Mouse (Mus musculus) spleen, embryonic (tissue): ENCODE measurements around the gene Ccdc180.

Experiments used
- CTCF ChIA-PET: fragments of 350-600 bp; sonication (Branson Sonifier 250); formaldehyde crosslinking; loops from one replicate; lab custom pipeline; 2022; lab: Charles Lee

Gene Ccdc180

DNA sequence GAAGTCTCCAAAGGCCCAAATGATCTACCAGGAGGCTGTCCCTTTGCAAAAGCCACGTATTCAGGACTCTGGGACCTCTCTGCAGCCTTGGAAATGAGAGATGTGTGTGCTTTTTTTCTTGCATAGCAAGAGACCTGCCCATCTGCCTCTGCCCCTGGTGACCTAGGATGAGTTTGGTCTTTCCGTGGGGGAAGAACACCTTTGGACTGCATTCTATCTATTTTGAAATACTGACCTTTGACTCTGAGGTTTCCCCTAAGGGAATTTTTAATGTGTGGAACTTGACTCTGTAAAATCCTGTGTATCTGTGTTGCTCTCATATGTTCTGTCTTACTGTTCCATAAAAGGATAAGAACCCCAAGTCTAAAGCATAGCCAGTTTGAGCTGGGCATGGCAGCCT is 78.9 kb downstream of the Ccdc180 start:
- CTCF ChIA-PET: no interaction called here

DNA sequence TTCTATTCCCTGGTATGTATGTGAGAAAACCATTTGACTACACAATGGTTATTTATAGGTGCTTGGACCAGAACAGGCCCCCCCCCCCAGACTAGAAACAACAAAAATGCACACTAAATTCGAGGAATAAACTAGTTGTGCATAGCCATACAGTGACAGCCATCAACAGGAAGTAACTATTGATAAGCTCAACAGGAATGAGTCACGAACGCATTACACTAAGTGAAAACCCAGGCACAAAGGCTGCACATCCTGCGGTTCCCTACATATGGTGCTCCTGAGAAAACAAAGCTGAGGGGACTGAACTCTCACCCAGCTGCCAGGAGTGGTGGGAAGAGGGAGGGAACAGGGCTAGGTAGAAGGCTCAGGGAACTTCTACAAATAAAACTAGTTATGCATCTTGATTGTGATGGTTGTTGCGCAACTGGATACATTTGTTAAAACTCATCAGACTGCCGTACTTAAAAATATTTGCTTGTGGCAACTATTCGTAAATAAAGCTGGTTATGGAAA is 80.0 kb downstream of the Ccdc180 start:
- CTCF ChIA-PET: no interaction called here

DNA sequence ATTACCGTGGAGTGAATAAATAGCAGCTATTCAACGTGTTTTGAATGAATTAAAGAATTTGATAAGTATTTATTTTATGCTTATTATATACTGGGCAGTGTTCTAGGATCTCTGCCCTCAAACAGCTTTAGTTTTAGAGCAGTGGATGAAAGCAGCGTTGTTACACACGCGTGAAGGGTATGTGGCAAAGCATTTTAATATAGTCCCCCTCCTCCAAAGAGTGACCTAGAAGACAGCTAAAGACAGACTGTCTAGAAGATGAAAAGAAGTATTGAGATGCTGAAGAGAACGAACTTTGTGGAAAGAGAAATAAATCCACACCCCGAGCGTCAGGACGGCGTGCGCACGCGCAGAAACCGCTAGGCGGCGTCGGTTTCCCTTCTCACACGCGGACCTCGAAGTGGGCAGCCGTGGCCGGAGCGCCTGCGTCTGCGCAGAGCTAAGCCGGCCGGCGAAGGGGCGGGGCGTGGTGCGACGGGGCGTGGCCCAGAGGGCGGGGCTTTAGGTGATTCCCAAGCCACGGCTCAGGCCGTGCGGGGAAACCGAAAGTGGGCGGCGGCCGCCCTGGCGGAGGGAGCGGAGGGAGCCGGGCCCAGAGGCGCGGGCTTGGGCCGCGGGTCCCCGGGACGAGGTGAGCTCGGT is 81.8 kb downstream of the Ccdc180 start:
- CTCF ChIA-PET: no interaction called here

DNA sequence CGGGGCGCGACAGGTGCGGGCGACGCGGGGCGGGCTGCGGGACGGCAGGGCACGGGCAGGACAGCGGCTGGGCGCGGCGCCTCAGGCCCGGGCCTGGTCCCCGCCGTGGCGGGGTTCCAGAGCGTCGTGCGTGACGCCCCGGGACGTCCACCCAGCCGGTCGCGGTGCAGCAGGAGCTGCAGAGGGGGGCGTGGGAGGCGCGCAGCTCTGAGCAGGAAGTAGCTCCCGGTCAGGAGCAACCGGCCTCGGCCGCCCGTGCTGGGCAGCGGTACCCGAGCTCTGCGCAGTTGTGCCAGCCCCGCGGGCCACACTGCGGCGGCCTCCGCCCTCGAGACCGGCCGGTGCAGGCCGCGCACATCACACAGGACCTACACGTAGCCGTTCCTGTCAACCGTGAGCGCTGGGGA is 82.3 kb downstream of the Ccdc180 start:
- CTCF ChIA-PET: no interaction called here

DNA sequence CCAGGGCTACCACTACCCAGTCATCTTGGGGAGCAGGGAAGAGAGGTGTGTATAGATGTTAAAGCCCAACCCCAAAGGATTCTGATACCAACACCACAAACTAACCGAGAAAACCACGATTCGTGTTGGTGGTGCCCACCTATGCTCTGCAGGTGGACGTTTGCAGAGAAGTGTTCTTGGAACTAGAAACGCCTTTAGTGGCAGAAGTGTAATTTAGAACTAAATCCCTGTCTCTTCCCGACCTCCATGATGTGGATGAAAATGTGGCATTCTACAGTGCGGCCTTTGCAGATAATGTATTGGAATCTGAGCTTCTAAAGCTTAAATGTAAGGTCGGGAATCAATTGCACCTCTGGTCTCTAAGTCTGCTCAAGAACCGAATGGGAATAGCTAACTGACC is 82.8 kb downstream of the Ccdc180 start:
- CTCF ChIA-PET: no interaction called here

DNA sequence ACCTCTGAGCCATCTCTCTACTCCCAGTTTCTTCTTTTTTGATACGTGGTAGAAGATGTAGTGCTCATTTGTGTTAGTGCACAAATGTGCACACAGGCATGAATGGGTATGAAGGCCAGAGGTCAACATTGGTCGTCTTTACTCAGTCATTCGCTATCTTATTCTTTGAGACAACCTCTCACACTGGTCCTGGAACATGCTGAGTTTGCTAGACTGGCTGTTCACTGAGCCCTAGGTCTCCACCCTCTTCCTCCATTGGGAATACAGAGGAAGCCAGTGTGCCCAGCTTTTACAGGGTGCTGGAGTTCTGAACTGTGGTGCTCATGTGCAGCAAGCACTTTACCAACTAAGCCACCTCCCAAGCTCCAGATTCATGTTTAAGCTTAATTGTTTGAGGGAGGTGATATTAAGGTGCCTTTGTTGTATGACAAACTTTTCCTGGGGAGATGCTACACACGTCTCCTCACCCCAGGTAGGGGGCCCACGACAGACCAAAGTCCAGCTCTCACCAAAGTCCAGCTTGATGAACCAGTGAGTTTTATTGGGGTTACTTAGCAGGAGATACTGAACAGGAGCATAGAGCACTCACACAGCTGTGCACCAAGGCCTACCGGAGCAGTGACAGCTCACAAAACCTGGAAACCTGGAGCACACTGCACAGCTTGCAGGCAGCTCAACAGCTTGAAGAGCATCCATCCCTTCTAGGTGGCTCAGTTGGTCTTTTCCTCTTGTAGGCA is 87.0 kb downstream of the Ccdc180 start:
- CTCF ChIA-PET: no interaction called here

DNA sequence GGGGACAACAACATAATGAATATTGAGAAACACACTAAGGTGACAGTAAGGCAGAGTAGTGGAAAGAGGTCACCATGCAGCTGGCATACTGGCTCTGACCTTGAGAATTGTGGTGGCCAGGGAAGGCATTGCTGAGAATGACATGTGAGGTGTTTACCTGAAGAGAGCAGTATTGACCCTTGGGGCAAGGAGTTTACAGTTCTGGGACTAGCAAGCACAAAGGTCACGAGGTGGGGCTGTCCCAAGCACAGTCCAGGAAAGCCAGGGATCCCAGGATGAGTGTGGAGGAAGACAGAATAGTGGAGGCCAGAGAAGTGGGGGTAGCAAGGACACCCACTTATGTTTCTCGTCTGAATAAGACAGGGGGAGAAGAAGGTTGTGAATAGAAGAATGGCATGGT is 89.8 kb downstream of the Ccdc180 start:
- CTCF ChIA-PET: no interaction called here

DNA sequence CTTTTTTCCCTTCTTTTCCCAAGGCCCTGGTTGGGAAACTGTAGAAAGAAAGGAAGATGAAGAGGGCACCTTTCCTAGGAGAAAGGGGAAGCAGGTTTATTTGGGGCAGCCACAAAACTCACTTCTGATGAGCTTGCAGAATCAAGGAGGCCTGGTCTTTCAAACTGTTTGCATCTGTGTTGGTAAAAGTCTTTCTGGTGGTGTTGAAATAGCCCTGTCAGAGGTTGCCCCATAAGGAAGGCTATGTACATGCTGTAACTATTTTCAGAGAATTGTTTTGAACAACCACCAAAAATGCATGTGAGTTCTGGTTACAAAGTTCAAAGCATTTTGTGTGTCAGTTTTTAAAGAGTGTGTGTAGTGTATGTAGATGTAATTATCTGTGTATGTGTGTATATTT is 91.0 kb downstream of the Ccdc180 start:
- CTCF ChIA-PET: no interaction called here

DNA sequence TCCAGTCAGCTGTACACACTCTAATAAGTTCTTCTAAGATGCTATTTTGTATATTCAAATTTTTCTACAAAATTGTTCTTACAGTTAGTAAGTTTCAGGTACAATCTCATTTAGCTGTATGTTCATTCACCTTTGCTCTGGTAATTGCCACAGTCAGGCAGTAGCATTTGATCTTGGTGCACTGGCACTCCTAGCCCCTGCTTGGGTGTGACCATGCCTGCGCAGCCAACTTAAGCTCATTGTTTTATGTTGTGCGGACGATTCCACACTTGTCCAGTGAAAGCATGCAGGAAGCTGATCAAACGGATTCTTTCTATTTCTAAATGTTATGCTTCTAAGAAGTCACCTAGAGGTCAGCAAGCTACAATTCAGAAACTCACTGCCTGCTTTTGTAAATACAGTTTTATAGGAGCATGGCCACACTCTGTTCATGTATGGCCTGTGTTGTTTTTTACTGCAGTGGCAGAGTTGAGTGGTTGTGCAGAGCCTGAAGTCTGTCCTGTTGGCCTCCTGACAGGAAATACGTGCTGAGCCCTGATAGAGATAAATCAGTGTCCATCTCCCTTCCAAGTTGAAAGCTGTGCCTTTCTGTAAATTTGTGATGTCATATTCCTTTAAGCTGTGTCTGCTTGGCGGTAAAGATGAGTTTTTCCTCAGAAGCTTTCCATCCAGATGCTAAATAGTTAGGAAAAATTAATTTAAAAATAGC is 100.5 kb downstream of the Ccdc180 start:
- CTCF ChIA-PET: no interaction called here

DNA sequence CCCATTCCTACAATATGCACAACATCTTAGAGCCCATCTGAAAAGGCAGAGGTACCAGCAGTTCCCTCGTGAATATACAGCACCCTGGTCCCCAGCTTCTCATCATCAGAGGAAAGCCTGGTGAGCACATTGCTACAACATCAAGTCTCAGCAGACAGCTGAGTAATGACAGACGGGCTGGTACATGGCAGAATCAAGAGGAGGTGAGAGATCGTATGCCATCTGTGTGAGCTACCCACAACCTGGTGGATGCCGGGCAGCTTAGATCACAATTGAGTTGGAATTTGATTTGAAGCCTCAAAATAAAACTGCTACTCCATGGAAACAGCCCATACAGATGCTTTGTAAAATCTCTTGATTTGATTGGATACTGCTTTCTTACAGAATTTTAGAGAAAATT is 108.4 kb downstream of the Ccdc180 start:
- CTCF ChIA-PET: no interaction called here
